Mouse (Mus musculus) retina, adult 2 months (tissue): ENCODE measurements around the gene Pgrmc1.
"Not testable (repeated sequence)": the region's sequence is repeated elsewhere in the genome, so short reads cannot be mapped to it uniquely, and the experiment has no call there.

ENCODE experiments used
- DNase-seq: peaks from one replicate; pipeline ENCODE4 v3.0.0-alpha.2; 2012; ENCODE audit warnings: low read depth, low spot score

The Pgrmc1 gene

DNA sequence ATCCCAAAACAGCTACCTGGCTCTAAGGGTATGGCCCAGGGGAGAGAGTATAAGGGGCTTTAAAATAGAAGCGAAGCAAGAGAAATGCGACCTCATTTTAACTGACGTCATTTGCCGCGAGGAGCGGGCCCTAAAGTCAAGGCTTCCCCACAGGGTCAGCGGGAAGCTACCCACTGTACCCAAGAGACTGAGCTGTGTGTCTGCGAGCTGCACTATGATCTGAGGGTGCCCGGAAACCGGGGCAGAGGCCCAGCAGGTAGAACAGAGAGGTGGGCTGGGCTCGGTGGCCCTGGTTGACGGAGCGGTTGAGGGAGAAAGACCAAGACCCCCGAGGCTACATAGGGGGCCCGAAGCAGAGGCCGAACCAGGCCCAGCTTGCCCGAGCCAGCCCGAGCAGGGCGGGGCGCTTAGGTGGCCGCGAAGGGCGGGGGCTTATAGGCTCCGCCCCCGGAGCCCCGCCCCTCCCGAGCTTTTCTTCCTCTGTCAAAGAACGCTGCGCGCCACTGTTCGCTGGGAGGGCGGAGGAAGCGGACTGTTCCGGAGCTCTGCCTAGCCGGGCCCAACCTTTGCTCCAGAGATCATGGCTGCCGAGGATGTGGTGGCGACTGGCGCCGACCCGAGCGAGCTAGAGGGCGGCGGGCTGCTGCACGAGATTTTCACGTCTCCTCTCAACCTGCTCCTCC, at the start of gene Pgrmc1:
Gene Pgrmc1, plus strand, starts transcription at position 500 of the 683 bp plus-strand sequence.
- DNase-seq = peak; percentile 67

DNA sequence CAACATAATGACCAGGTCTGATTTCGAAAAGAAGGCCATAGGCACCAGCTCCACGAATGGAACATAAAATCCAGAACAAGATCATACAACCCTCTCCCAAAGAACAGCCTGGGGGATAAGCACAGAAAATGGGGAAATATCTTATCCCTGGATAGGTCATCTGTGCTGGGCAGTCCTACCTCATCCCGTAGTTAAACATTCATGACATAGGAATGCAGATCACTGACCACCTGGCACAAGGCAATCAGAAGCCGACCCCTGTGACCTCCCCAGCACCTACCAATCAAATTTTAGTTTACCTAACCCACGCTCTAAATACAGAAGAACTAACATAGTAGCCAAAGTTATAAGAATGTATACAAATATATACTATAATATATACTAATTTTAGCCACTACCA, 49.2 kb upstream of the Pgrmc1 start:
- no peak for DNase-seq

DNA sequence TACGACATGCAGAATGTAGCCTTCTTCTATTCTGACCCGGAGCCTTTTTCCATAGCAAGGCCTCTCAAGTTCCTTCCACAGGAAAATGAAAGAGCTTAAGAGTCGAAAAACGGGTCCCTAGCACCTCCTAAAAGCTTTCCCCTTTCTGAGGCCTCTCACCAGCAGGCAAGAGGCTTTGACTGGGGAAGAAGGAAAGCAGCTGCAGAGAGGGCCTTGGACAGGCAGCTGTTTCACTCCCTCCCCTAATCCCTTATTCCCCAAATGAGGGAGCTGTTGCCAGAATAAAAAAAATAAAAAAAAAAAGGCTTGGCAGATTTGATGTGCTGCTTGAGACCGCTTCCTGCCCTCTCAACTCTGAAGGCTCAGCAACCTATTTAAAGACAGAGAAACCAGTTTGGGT, 47.1 kb upstream of the Pgrmc1 start:
- no peak for DNase-seq

- DNase-seq = no peak
Observed at GRCm38 (mm10) chrX:36551351-36551750, 46.7 kb upstream of the Pgrmc1 start.

DNA sequence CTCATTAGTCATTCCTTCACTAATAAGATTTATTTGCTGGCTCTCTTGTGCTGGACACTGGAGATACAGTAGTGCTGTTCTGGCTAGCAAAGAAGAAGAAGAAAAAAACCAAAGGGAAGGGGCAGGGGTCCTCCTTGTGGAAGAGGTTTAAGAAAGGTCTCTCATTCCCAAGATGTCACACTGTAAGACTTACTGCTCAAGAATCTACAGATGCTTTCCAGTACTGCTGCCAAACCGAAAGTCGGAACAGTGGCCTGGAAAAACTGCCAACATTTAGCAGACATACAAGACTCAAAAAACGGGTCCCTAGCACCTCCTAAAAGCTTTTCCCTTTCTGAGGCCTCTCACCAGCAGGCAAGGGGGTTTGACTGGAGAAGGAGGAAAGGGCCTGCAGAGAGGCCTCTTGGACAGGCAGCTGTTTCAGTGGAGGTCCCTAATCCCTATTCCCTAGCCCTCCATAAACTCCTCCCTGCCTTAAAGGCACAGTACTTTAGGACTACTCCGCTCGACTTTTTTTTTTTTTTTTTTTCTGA, 45.9 kb upstream of the Pgrmc1 start:
- DNase-seq = no peak

DNA sequence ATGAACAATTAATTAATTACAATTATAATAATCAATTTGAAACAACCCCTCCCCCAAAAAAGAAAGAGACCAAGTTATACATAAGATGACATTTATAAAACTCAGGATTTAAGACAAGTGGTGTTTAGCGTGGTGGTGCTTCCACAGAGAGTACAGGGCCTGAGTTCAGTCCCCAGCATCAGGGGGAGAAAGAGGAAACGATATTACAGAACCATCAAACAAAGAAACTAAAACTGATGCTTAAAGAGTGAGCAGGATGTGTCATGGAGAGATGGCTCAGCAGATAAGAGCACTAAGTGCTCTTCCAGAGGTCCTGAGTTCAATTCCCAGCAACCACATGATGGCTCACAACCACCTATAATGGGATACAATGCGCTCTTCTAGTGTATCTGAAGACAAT, 45.3 kb upstream of the Pgrmc1 start:
- no peak for DNase-seq

GRCm38 (mm10) chrX:36555196-36555595, 42.8 kb upstream of the Pgrmc1 start:
- DNase-seq = not testable (repeated sequence)

DNA sequence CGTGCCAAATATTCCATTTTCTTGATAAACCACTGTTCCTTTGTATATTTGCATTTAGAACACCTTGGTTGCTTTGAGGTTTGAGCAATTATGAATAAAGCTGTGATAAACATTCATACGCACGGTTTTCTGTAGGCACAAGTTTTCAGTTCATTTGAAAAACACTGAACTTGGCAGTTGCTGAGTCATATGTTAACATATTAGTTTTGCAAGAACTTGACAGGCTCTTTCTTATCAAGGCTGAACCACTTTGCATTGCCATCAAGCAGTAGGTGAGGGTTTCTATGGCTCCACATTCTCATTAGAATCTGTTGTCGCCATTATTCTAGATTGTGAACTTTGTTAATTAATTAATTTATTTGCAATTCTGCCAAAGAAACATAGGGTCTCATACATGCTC, 37.8 kb upstream of the Pgrmc1 start:
- DNase-seq = no peak

- peak; percentile 15 for DNase-seq
Observed at GRCm38 (mm10) chrX:36561650-36562049, 36.4 kb upstream of the Pgrmc1 start.

GRCm38 (mm10) chrX:36562079-36562478, 35.9 kb upstream of the Pgrmc1 start:
- no peak for DNase-seq

- DNase-seq = no peak
Observed at GRCm38 (mm10) chrX:36586629-36587303, 11.2 kb upstream of the Pgrmc1 start.

- no peak for DNase-seq
Observed at GRCm38 (mm10) chrX:36587304-36588209, 10.4 kb upstream of the Pgrmc1 start.

GRCm38 (mm10) chrX:36590266-36590665, 7.7 kb upstream of the Pgrmc1 start:
- DNase-seq = no peak

GRCm38 (mm10) chrX:36591120-36591519, 6.9 kb upstream of the Pgrmc1 start:
- DNase-seq = no peak

DNA sequence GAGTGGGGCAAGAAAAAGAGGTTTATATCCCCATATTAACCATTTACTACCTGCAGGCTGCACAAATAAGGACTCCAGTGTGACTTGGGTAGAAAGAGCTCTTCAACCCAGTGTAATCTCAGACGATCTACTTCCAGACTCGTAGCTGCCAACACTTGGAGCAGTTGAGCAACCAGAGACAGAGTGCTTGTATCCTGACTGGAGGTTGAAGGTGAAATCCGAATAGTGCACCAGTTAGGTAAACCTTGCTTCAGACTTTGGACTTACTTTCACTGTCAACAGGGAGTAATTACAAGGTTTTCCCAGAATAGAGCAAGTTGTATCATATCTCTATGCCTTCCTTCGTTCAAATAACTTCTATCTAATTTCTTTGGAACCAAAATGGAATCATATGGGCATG, 6.5 kb upstream of the Pgrmc1 start:
- no peak for DNase-seq

GRCm38 (mm10) chrX:36595247-36595646, 2.8 kb upstream of the Pgrmc1 start:
- no peak for DNase-seq

- not testable (repeated sequence) for DNase-seq
Observed at GRCm38 (mm10) chrX:36596483-36597120, 1.4 kb upstream of the Pgrmc1 start.

DNA sequence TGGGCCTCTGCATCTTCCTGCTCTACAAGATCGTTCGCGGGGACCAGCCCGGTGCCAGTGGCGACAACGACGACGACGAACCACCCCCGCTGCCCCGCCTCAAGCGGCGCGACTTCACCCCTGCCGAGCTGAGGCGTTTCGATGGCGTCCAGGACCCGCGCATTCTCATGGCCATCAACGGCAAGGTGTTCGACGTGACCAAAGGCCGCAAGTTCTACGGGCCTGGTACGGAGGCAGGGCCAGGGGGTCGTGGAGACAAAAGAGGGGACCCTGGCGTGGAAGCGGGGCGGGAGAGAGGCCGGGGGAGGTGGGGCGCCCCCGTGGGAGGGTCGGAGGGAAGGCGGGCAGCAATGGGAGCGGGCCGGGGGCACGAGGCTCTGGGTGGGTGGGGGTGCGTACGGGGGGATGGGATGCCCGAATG, 394 bp downstream of the Pgrmc1 start:
- DNase-seq = no peak

- DNase-seq = no peak
Observed at GRCm38 (mm10) chrX:36598861-36599344, 897 bp downstream of the Pgrmc1 start.

DNA sequence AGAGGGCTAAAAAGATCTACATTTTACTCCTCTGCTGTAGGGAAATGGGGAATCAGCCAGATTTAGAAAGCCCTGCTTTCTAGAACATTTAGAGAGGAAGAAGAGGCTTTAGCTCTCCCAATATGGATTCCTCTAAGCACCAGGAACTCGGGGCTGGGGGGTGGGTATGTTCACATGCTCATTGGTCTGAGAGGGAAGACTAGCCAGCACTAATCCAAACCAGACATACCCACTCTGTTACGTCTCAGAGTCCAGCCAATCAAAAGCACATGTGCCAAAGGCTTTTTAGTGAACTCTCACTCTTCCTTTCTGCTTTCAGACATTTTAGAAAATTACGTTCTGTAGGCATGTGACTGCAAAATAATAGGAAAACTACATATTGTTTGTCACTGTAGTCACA, 1.6 kb downstream of the Pgrmc1 start:
- no peak for DNase-seq

DNA sequence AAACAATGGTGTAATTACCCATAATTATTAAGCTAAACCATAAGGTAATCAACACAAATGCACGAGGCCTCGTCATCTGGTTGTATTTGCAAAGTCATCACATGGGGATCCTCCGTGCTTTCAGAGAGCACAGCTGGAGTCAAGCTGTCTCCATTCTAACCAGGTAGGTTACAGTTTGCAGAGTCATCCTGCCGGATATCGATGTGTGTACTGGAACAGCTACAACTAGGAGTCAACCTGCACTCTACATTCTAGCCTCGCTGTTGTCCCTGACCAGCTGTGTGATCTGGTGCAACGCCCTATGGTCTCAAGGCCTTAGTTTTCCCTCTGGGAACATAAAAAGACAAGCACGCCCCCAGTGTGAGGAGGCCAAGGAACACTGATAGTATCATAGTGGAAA, 2.1 kb downstream of the Pgrmc1 start:
- DNase-seq = no peak
